Mouse (Mus musculus): Measurements from ENCODE around the gene Olfr49. TPM values are rescaled to one million over a fixed set of nuclear protein-coding genes. Genes with fewer than 3 reads are reported as not detected.

Gene Olfr49
- not detected in 2 replicates for polyA plus RNA-seq (2012; rRNA removed)

DNA sequence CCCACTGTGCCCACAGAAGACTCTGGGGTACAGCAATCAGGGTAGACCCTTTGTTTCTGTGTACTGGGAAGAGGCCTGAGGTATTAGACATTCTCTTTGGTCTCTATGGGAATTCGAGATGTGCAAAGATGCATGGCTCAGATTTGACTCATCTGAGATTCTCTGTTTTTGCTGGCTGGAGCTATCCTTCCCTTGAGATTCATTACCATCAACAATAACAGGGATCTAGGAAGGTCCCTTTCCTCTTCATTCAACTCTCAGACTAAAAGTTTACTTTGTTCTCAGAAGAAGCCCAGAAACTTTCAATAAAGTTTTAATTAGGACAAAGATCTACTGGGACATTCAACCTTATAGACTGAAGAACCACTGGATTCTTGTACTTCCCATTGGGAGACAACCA is at the start of gene Olfr49:
Gene Olfr49, minus strand, starts transcription at position 101 of the 400 bp plus-strand sequence.
- H3K27ac ChIP-seq (ENCODE audit: insufficient read depth, low read length), result no peak within 1 kb of the TSS
- TF ChIP-seq POLR2A (IDR thresholded peaks at IDR 0.05; ENCODE audit: extremely low read depth, insufficient read depth, low read length) (no peak), CTCF (IDR thresholded peaks at IDR 0.05; ENCODE audit: extremely low read depth, insufficient read depth, low read length) (no peak)
- no peaks in the 10 kb centered on the region for H3K4me1 ChIP-seq (ENCODE audit: control insufficient read depth, insufficient read depth, low read length)
- H3K4me3 ChIP-seq (ENCODE audit: insufficient read depth, low read length), result no peak within 1 kb of the TSS

DNA sequence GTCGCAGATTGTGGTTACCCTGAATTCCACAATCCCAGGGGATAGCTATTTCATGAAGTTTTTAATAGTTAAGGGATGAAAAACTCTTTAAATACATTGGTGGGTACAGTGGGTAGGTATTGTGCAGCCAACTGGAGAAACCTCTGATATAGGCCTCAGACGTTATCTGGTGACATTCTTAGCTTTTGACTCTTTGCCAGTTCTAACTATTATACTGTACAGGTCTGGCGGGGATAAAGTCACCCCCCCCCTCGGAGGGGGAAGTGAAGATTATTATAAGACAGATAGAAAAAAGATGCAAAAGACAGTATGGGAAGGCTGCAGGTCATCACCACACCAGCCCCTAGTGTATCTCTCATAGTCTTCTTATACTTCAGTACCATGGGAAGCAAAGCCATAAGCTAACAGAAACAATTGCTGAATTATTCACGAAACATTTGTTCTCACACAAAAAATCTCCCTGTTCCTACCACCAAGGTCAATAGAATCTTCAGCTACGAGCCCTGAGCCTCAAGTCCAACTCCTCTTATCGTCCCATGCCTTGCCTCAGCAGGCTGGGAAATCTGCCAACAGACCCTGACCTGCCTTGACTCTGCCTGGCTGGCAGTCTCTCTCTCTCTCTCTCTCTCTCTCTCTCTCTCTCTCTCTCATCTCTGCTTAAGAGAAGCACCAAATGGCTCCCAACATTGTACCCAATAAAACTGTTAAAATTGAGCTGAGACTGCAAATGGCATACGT is 48.9 kb upstream of the Olfr49 start:
- H3K4me1 ChIP-seq (ENCODE audit: control insufficient read depth, insufficient read depth, low read length), result no peaks in the 10 kb centered on the region
- H3K4me3 ChIP-seq (ENCODE audit: insufficient read depth, low read length), result no peak overlapping the region
- H3K27ac ChIP-seq (ENCODE audit: insufficient read depth, low read length), result no peak overlapping the region
- TF ChIP-seq CTCF (IDR thresholded peaks at IDR 0.05; ENCODE audit: extremely low read depth, insufficient read depth, low read length) (no peak), POLR2A (IDR thresholded peaks at IDR 0.05; ENCODE audit: extremely low read depth, insufficient read depth, low read length) (no peak)

DNA sequence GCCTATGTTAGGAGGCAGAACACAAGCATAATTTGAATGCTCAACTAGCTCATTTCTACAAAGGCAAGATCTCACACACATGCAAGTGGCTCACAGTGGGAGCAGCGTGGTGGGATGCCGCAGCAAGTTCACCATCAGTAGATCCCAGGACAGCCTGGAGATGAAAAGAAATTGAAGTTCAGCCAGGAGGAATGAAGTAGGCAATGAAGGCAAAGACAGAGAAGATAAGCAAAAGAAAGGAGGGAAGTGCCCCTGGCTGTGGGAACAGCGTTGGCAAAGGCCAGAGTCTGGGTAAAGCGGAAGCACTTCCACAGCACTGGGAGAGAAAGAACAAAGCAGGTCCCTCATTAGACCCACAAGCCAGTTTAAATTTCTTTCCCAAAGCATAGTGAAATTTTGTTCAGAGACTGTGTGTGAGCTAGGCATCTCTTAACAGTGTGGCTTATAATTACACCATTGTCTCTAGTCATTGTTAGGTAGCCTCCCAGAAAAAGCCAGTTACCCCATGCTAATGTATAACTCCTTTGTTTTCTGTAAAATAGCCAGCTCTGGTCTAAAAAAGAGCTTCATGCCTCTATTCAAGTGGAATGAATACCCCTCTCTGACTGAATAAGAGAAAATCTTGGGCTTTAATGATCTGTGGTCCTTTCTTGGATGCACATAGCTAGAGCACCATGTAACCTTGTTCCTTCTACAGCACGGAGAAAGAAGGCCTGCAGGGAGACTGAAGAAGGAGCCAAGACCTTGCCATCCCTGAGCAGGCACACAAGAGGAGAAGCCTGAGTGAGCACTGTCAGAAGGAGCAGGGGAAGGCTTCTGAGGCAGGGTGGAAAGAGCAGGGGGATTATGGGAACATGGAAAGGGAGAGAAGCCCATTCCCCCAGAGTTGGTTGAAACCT is 47.7 kb upstream of the Olfr49 start:
- Histone ChIP-seq H3K4me1 (ENCODE audit: control insufficient read depth, insufficient read depth, low read length) (no peaks in the 10 kb centered on the region), H3K4me3 (ENCODE audit: insufficient read depth, low read length) (no peak overlapping the region), H3K27ac (ENCODE audit: insufficient read depth, low read length) (no peak overlapping the region)
- no peak for TF ChIP-seq CTCF (IDR thresholded peaks at IDR 0.05; ENCODE audit: extremely low read depth, insufficient read depth, low read length)
- no peak for TF ChIP-seq POLR2A (IDR thresholded peaks at IDR 0.05; ENCODE audit: extremely low read depth, insufficient read depth, low read length)

DNA sequence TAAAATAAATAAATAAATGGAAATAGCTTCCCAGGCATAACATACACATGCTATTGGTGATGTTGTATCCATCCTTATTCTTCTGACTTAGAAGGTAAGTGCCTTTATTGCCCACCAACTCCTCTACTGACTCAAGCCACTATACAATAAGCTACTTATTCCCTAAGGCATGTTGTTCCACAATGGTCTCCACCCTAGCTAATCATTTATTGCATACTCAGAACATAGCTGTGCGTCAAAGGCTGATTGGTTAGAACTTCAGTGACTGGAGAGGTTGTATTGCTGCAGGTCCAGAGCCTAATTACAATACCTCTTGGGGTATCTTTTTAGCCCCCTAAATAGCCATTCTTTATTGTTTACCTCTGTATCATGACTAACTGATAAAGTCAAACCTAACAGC is 46.4 kb upstream of the Olfr49 start:
- Histone ChIP-seq H3K4me3 (ENCODE audit: insufficient read depth, low read length) (no peak overlapping the region), H3K4me1 (ENCODE audit: control insufficient read depth, insufficient read depth, low read length) (no peaks in the 10 kb centered on the region)
- TF ChIP-seq CTCF (IDR thresholded peaks at IDR 0.05; ENCODE audit: extremely low read depth, insufficient read depth, low read length) (no peak), POLR2A (IDR thresholded peaks at IDR 0.05; ENCODE audit: extremely low read depth, insufficient read depth, low read length) (no peak)

DNA sequence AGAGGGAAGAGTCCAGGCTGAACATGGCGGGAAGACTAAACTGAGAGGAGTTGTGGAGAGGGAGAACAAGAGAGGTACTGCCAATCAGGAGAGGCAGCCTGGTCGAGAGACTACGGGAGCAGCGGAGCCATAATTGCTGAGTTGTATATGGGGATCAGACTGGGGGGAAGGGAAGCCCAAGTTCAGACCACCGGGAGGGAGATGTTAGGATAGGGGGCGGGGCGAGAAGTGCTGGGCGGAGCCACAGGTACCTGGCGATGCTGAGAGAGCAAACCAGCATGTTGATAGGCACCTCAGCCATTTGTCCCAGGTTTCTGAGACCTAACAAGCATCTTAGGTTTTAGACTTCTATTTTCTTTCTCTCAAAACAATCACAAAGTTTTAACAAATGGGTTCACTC is 44.5 kb upstream of the Olfr49 start:
- Histone ChIP-seq H3K4me3 (ENCODE audit: insufficient read depth, low read length) (no peak overlapping the region), H3K4me1 (ENCODE audit: control insufficient read depth, insufficient read depth, low read length) (no peaks in the 10 kb centered on the region), H3K27ac (ENCODE audit: insufficient read depth, low read length) (no peak overlapping the region)
- TF ChIP-seq POLR2A (IDR thresholded peaks at IDR 0.05; ENCODE audit: extremely low read depth, insufficient read depth, low read length) (no peak), CTCF (IDR thresholded peaks at IDR 0.05; ENCODE audit: extremely low read depth, insufficient read depth, low read length) (no peak)

More for the DNA sequence above, 46.4 kb upstream of the Olfr49 start:
- no peak overlapping the region for H3K27ac ChIP-seq (ENCODE audit: insufficient read depth, low read length)

DNA sequence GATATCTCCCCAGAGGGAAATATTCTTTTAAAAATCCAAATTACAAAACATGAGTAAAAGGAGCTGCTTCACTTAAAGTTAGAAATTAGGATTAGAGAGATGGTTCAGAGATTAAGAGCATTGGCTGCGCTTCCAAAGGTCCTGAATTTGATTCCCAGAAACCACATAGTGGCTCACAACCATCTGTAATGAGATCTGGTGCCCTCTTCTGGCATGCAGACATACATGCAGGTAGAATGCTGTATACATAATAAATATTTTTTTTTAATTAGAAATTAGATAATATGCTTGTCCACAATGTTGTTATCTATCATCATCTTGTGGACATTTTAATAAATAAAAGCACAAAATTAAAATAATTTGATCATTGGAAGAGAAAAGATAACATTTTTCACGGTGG is 43.8 kb upstream of the Olfr49 start:
- no peak for TF ChIP-seq CTCF (IDR thresholded peaks at IDR 0.05; ENCODE audit: extremely low read depth, insufficient read depth, low read length)
- no peak for TF ChIP-seq POLR2A (IDR thresholded peaks at IDR 0.05; ENCODE audit: extremely low read depth, insufficient read depth, low read length)
- H3K4me3 ChIP-seq (ENCODE audit: insufficient read depth, low read length), result no peak overlapping the region
- no peak overlapping the region for H3K27ac ChIP-seq (ENCODE audit: insufficient read depth, low read length)
- no peaks in the 10 kb centered on the region for H3K4me1 ChIP-seq (ENCODE audit: control insufficient read depth, insufficient read depth, low read length)

DNA sequence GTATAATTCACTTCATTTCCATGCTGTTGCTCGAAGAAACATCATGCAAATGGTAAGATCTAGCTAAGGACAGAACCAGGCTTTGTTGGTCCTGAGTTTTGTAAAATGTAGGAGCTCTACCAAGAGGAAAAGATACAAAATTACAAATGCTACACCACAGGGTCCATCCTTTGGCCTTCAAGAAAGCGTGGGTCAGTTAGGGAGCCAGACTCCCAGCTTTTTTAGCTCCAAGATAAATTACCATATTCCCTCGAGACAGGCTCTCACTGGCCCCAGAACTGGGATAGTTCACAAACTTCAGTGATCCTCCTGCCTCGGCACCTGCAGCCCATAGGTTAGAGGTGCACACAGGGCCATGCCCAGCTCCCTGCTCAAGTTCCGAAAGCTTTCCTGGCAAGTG is 39.7 kb upstream of the Olfr49 start:
- no peak overlapping the region for H3K4me3 ChIP-seq (ENCODE audit: insufficient read depth, low read length)
- no peak overlapping the region for H3K27ac ChIP-seq (ENCODE audit: insufficient read depth, low read length)
- no peaks in the 10 kb centered on the region for H3K4me1 ChIP-seq (ENCODE audit: control insufficient read depth, insufficient read depth, low read length)
- no peak for TF ChIP-seq CTCF (IDR thresholded peaks at IDR 0.05; ENCODE audit: extremely low read depth, insufficient read depth, low read length)
- TF ChIP-seq POLR2A (IDR thresholded peaks at IDR 0.05; ENCODE audit: extremely low read depth, insufficient read depth, low read length), result no peak

DNA sequence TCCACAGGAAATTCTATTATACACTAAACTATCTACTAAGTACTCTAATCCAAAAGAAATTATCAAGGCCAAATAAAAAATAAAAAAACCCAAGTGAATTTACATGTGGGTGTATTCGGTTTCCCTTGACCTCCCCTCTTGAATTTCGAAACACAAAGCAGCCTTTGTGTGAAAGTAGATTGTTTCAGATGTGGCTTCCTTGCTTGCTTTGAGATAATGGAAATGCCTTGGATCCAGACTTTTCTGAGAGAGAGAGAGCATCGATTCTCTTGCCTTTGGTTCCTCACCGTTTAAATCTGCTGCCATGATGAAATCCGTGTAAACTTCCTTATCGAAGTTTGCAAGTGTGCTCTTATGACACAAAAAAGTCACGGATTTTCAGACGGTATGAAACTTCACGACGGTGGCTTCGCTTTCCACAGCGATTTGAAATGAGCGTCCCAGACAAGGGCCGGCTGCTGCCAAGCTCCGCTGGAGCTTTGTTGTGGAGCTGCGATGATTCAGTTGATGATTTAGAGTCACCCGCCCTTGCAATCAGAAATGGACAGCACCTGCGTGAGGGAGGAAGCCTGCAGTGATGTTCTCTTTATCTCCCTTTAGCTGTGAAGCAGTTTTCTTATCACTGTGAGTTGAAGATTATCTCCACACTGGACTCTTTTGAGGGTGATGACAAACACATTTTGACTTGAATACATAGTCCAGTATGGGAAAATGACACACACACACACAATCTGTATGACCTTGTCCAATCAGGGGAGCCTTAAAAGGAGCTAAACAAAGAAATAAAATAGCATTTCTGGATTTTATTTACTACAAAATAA is 37.0 kb upstream of the Olfr49 start:
- Histone ChIP-seq H3K4me1 (ENCODE audit: control insufficient read depth, insufficient read depth, low read length) (no peaks in the 10 kb centered on the region), H3K4me3 (ENCODE audit: insufficient read depth, low read length) (no peak overlapping the region)
- TF ChIP-seq CTCF (IDR thresholded peaks at IDR 0.05; ENCODE audit: extremely low read depth, insufficient read depth, low read length), result no peak
- no peak for TF ChIP-seq POLR2A (IDR thresholded peaks at IDR 0.05; ENCODE audit: extremely low read depth, insufficient read depth, low read length)

DNA sequence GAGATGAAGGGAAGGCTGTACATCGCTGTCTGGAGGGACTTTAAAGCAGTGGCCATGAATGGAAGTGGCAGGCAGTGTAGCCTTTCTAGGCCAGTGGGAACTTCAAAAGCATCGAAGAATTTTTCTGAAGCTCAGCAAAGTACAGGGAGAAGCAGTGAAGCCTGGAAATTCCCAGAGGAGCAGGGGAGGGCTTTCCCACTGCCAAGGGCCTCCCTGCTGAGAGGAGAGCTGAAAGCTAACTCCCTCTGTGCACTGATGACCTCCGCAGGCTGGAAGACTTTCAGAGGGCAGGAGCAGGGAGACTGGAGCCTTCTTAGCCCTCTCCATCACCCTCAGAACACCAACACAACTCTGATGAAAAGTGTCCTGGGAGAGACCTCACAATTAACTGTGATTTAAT is 27.0 kb upstream of the Olfr49 start:
- Histone ChIP-seq H3K4me3 (ENCODE audit: insufficient read depth, low read length) (no peak overlapping the region), H3K4me1 (ENCODE audit: control insufficient read depth, insufficient read depth, low read length) (no peaks in the 10 kb centered on the region), H3K27ac (ENCODE audit: insufficient read depth, low read length) (no peak overlapping the region)
- TF ChIP-seq CTCF (IDR thresholded peaks at IDR 0.05; ENCODE audit: extremely low read depth, insufficient read depth, low read length) (no peak), POLR2A (IDR thresholded peaks at IDR 0.05; ENCODE audit: extremely low read depth, insufficient read depth, low read length) (no peak)

More for the DNA sequence above, 37.0 kb upstream of the Olfr49 start:
- no peak overlapping the region for H3K27ac ChIP-seq (ENCODE audit: insufficient read depth, low read length)
